Mouse (Mus musculus) heart, embryonic 10.5 days (tissue): Measurements from ENCODE around the gene Soga1. TPM values are rescaled to one million over a fixed set of nuclear protein-coding genes. Genes with fewer than 3 reads are reported as not detected.

Source experiments
- DNase-seq: peaks from one replicate; pipeline ENCODE4 v3.0.0-alpha.2; 2017; ENCODE audit warnings: low spot score
- H3K27ac ChIP-seq: fragments of 300-500 bp; sonication (generic); 2 replicates; pipeline ENCODE4 v1.5.1; 2016; ENCODE audit warnings: mild to moderate bottlenecking
- H3K27me3 ChIP-seq: fragments of 300-500 bp; sonication (generic); 2 replicates; pipeline ENCODE4 v1.6.1; 2016; ENCODE audit warnings: mild to moderate bottlenecking; ENCODE audit not compliant: poor library complexity, insufficient read depth, severe bottlenecking
- H3K36me3 ChIP-seq: fragments of 300-500 bp; sonication (generic); 2 replicates; pipeline ENCODE4 v1.6.1; 2016; ENCODE audit warnings: mild to moderate bottlenecking, moderate library complexity
- H3K4me1 ChIP-seq: fragments of 300-500 bp; sonication (generic); 2 replicates; pipeline ENCODE4 v1.6.1; 2016; ENCODE audit warnings: mild to moderate bottlenecking
- H3K4me3 ChIP-seq: fragments of 300-500 bp; sonication (generic); 2 replicates; pipeline ENCODE4 v1.5.1; 2016; ENCODE audit warnings: mild to moderate bottlenecking, moderate library complexity
- H3K9me3 ChIP-seq: fragments of 300-500 bp; sonication (generic); 2 replicates; pipeline ENCODE4 v1.6.1; 2016; ENCODE audit warnings: mild to moderate bottlenecking, moderate library complexity
- WGBS: fragments of 180-500 bp; shearing (Covaris S2); methylation state at CpG from one replicate; pipeline ENCODE4 v1.1.7; 2016; 5-methylcytosine and 5-hydroxymethylcytosine counted together
- polyA plus RNA-seq: library from polyadenylated mRNA; unstranded; fragments of >200 nt; fragmentation: Nextera tagmentation; extraction: Ambion mirVana; gene quantifications from 2 replicates; pipeline ENCODE4 v1.2.1, GENCODE M21; 2016

Gene Soga1
- polyA plus RNA-seq, 1 experiment from 2014 or later: 3.9 TPM

- peaks cover 87% of the 10 kb centered on the region for H3K36me3 ChIP-seq
- H3K4me1 ChIP-seq: peaks cover 6% of the 10 kb centered on the region
- no peaks in the 10 kb centered on the region for H3K27me3 ChIP-seq
- no peak for DNase-seq
- no peak overlapping the region for H3K4me3 ChIP-seq
- 0 out of 2 replicates have a peak, but pooled peaks cover 3% of the 10 kb centered on the region for H3K9me3 ChIP-seq
- 80% methylated on average over 7 of the region's 7 CpGs for WGBS
- H3K27ac ChIP-seq: no peak overlapping the region
Observed at GRCm38 (mm10) chr2:157041421-157041820, 37.6 kb downstream of the Soga1 start.

DNA sequence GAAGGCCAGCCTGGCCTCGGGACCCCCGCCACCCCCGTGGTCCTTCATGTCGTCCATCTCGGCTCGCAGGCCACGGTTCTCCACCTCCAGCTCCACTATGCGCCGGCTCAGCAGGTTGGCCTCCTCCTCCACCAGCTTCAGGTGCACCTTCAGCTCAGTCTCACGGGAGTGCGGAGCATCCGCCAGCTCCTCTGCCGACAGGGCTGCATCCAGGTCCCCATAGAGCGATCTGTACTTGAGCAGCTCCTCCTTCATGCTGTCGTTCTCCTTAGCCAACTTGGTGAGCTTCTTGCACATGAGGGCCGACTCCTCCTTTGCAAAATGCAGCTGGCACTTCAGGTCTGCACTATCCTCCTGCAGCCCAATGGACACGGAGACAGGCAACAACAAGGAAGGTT is 38.4 kb downstream of the Soga1 start:
- Histone ChIP-seq H3K27ac (no peak overlapping the region), H3K36me3 (peaks cover 85% of the 10 kb centered on the region), H3K4me1 (peaks cover 6% of the 10 kb centered on the region), H3K27me3 (no peaks in the 10 kb centered on the region), H3K9me3 (no peaks in the 10 kb centered on the region), H3K4me3 (no peak overlapping the region)
- DNase-seq: peak; percentile 74
- WGBS: 87% methylated on average over 17 of the region's 17 CpGs

DNA sequence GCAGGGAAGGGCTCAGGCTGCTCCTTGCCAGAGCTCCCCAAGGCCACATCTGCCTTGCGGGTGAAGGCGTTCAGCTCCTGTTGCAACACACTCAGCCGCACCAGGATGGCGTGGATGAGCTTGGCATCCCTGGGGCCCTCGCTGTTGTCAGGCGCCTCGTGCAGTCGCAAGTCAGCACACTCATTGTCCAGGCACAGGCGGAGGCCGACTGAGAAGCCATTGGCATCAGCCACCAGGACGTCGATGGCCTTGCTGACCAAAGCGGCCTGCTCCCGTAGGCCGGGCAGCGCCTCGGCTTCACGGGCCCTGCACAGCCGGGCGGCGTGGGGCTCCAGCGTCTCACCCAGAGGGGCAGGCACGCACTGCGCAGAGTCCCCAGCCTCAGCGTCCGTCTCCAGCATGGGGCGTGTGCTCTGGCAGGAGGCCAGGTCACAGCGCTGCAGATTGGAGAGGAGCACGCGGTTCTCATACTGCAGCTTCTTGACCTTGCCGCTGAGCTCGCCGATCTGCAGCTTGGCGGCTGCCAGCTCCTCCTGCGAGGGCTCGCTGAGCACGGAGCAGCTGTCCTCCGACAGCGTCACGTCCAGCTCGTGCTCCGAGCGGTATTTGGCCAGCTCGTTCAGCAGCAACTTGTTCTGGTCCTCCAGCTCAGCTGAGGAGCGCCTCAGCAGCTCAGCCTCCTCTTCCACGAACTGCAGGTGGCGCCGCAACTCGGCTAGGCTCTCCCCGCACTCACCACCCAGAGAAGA is 39.0 kb downstream of the Soga1 start:
- peaks cover 84% of the 10 kb centered on the region for H3K36me3 ChIP-seq
- H3K27ac ChIP-seq: no peak overlapping the region
- peaks cover 6% of the 10 kb centered on the region for H3K4me1 ChIP-seq
- 90% methylated on average over 50 of the region's 50 CpGs for WGBS
- H3K9me3 ChIP-seq: no peaks in the 10 kb centered on the region
- DNase-seq: no peak
- H3K27me3 ChIP-seq: no peaks in the 10 kb centered on the region
- H3K4me3 ChIP-seq: no peak overlapping the region

- Histone ChIP-seq H3K27ac (no peak overlapping the region), H3K9me3 (no peaks in the 10 kb centered on the region), H3K4me3 (no peak overlapping the region), H3K36me3 (peaks cover 87% of the 10 kb centered on the region), H3K27me3 (no peaks in the 10 kb centered on the region), H3K4me1 (peaks cover 6% of the 10 kb centered on the region)
- DNase-seq: no peak
- 88% methylated on average over 9 of the region's 9 CpGs for WGBS
Observed at GRCm38 (mm10) chr2:157037303-157037702, 41.8 kb downstream of the Soga1 start.

GRCm38 (mm10) chr2:157036400-157036799 is 42.7 kb downstream of the Soga1 start:
- Histone ChIP-seq H3K36me3 (peaks cover 88% of the 10 kb centered on the region), H3K4me3 (no peak overlapping the region), H3K27me3 (no peaks in the 10 kb centered on the region), H3K9me3 (no peaks in the 10 kb centered on the region), H3K4me1 (peaks cover 6% of the 10 kb centered on the region), H3K27ac (no peak overlapping the region)
- DNase-seq: no peak
- 89% methylated on average over 8 of the region's 8 CpGs for WGBS

DNA sequence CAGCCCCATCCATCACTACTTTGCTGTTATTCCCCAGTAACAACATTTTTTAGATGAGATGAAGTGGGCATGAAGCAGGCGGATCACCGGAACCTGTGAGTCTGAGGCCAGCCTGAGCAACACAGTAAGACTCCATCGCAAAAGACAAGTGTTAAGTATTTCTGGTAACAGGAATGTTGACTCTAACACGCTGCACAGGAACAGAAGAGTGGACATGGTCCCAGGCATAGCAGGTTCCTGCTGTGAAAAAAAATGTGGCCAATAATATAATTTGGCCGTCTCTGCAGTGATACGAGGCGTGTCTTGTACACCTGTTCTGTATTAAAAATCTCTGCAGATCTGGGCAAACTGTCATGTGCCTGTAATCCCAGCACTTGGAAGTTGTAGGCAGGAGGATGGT is 43.7 kb downstream of the Soga1 start:
- Histone ChIP-seq H3K4me1 (peaks cover 7% of the 10 kb centered on the region), H3K9me3 (no peaks in the 10 kb centered on the region), H3K27ac (no peak overlapping the region), H3K4me3 (no peak overlapping the region), H3K27me3 (no peaks in the 10 kb centered on the region), H3K36me3 (peaks cover 88% of the 10 kb centered on the region)
- DNase-seq: no peak
- WGBS: 94% methylated on average over 7 of the region's 7 CpGs

DNA sequence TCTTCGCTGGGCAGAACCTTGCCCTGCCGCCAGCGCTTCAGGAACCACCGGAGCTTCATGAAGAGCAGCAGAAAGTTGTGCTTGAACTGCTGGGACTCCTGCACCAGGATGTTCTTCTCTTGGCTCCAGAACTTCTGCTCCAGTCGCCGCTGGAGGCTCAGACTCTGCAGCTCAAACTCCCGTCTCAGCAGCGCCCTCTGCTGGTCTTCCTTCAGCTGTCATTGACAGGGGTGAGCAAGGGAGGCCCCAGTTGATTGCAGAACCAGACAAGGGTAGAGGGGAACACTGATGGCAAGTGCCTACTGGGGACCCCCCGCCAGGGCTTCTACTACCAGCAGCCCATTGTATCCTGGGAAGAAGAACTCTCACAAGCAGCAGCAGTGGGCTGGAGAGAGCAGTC is 48.2 kb downstream of the Soga1 start:
- H3K4me1 ChIP-seq: peaks cover 21% of the 10 kb centered on the region
- no peaks in the 10 kb centered on the region for H3K9me3 ChIP-seq
- peaks cover 92% of the 10 kb centered on the region for H3K36me3 ChIP-seq
- DNase-seq: peak; percentile 91
- H3K4me3 ChIP-seq: no peak overlapping the region
- H3K27me3 ChIP-seq: no peaks in the 10 kb centered on the region
- no peak overlapping the region; the same call in 1 of the 2 replicates for H3K27ac ChIP-seq
- WGBS: 41% methylated on average over 9 of the region's 9 CpGs

DNA sequence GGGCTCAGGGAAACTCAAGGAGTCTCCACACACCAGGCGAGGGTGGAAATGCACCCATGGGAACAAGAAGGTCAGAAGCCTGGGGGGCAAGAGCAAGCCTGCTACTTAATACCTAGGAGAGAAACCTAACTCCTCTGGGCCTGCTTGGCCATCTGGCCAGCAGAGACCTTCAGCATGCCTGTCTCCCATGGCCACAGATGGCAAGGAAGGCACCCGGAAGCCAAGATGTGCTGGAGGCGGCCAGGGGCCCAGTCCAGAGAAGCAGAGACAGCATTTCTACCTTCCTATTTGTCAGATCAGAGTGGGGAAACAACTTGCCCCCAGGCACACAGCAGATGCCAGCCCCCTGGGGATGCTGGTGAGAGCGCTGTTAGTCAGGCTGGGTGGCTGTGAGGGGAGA is 50.8 kb downstream of the Soga1 start:
- no peaks in the 10 kb centered on the region for H3K27me3 ChIP-seq
- H3K4me1 ChIP-seq: peaks cover 21% of the 10 kb centered on the region
- peaks cover 5% of the 10 kb centered on the region; the same call in 1 of the 2 replicates for H3K9me3 ChIP-seq
- peaks cover 99% of the 10 kb centered on the region for H3K36me3 ChIP-seq
- H3K4me3 ChIP-seq: peak overlapping the region; percentile 9; the same call in 1 of the 2 replicates
- WGBS: 88% methylated on average over 4 of the region's 4 CpGs
- no peak for DNase-seq
- H3K27ac ChIP-seq: peak overlapping the region; percentile 72

GRCm38 (mm10) chr2:157027106-157028008 is 51.7 kb downstream of the Soga1 start:
- Histone ChIP-seq H3K4me1 (peaks cover 21% of the 10 kb centered on the region), H3K27ac (peak overlapping the region; percentile 72), H3K4me3 (peak overlapping the region; percentile 22), H3K36me3 (peaks cover 99% of the 10 kb centered on the region), H3K9me3 (peaks cover 5% of the 10 kb centered on the region; the same call in 1 of the 2 replicates), H3K27me3 (no peaks in the 10 kb centered on the region)
- peak; percentile 87 for DNase-seq
- WGBS: 67% methylated on average over 21 of the region's 21 CpGs

DNA sequence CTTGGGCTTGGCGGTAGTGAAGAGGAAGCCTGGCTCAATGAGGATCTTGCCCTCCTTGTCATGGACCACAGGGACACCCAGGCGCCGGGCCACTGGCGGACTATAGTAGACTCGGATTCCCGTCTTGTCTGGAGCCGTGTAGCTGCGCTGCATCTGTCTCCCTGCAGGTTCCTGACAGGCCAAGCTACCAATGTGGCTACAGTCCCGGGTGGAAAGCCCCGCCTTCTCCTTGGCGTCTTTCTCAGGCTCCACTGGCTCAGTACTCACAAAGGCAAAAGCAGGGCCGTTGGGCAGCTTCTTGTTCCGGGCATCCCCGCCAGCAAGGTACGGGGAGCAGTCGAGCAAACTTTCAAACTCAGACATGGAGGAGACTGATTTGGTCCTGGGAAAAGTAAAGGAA is 57.9 kb downstream of the Soga1 start:
- no peaks in the 10 kb centered on the region for H3K27me3 ChIP-seq
- 92% methylated on average over 16 of the region's 16 CpGs for WGBS
- H3K36me3 ChIP-seq: peaks cover 100% of the 10 kb centered on the region
- H3K4me3 ChIP-seq: no peak overlapping the region
- H3K4me1 ChIP-seq: peaks cover 16% of the 10 kb centered on the region
- H3K9me3 ChIP-seq: peaks cover 5% of the 10 kb centered on the region; the same call in 1 of the 2 replicates
- no peak for DNase-seq
- no peak overlapping the region for H3K27ac ChIP-seq

GRCm38 (mm10) chr2:157019228-157019627 is 59.8 kb downstream of the Soga1 start:
- Histone ChIP-seq H3K27me3 (no peaks in the 10 kb centered on the region), H3K36me3 (peaks cover 92% of the 10 kb centered on the region), H3K4me1 (peaks cover 19% of the 10 kb centered on the region), H3K4me3 (no peak overlapping the region), H3K27ac (no peak overlapping the region), H3K9me3 (no peaks in the 10 kb centered on the region)
- WGBS: 90% methylated on average over 4 of the region's 4 CpGs
- DNase-seq: no peak

DNA sequence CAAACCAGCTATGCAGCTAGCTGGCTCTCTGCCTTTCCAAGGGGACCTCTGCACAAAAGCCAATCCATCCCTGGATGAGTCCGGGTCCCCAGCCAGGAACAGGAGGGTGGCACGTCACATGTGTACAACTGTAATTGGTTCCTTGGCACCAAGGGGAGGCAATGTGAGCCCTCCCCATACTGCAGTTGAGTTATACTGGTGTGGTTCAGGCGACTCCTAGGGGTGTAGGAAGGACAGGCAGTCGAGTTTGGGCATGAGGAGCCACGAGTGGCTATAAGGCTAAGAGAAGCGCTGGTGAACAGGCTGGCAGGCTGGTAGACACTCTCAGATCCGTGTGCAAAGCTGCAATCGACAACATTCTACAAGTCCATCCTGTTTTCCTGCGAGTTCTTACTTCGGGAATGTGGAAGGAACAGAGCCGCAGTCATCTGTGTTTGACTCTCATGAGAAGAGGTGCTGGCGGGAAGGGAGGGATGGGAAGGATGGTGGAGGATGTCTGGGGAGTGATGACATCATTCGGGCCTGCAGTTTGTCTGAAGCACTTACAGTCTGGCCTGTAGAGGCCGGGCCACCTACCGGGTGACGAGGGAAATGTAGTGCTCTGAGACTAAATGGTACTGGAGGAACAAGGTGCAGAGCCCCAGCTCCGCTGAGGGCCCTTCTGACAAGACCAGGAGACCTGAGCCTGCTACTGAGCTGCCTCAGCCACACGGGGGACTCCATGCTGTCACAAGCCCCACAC is 62.4 kb downstream of the Soga1 start:
- peak; percentile 87 for DNase-seq
- 51% methylated on average over 18 of the region's 18 CpGs for WGBS
- Histone ChIP-seq H3K9me3 (no peaks in the 10 kb centered on the region), H3K27me3 (no peaks in the 10 kb centered on the region), H3K4me1 (peaks cover 20% of the 10 kb centered on the region), H3K4me3 (no peak overlapping the region), H3K27ac (no peak overlapping the region), H3K36me3 (peaks cover 68% of the 10 kb centered on the region)
